Mouse (Mus musculus): Measurements from ENCODE around the gene Rps7. TPM values are rescaled to one million over a fixed set of nuclear protein-coding genes. Genes with fewer than 3 reads are reported as not detected.
A peak's percentile ranks its signal among the peaks of the same experiment; 100 is the strongest.

Rps7 gene
- total and polyA plus RNA-seq, 2 experiments, result 137 to 441 TPM

DNA sequence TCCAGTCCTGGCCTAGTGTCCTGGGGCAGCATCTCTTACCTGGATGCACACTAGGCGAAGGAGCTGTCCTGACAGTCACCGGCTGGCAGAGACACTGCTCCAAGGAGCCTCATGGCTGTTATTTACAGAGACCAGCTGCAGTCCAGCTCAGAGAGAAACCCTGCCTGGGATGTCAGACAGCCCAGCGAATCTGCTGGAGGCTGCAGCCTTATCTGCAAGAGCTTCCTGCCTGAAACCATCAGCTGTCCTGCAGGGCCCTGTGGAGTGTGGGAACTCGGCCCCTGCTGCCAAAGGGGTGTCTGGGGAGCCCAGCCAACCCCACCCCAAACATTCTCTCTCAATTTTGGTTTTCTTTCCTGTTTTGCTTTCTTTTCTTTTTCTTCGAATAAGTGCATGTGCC is 12.6 kb downstream of the Rps7 start, which contains the start of gene Colec11:
Colec11 (minus strand) TSS at position 183 of the 400 bp plus-strand sequence.
- Histone ChIP-seq H3K4me3 (ENCODE audit: insufficient read depth, low read depth, low read length) (peak within 1 kb of the TSS; percentile 54), H3K79me2 (ENCODE audit: control insufficient read depth, insufficient read depth, low read length) (no peaks in the 10 kb centered on the region), H3K4me1 (ENCODE audit: control insufficient read depth, insufficient read depth, low read length) (peaks cover 4% of the 10 kb centered on the region; the same call in 1 of the 2 replicates), H3K27ac (replicated peaks; ENCODE audit: insufficient read depth, low read depth, low read length) (peak within 1 kb of the TSS; percentile 31), H3K9ac (ENCODE audit: low read depth, low read length) (peak within 1 kb of the TSS; percentile 64), H3K27me3 (ENCODE audit: control insufficient read depth, insufficient read depth, low read length) (no peaks in the 10 kb centered on the region), H3K36me3 (ENCODE audit: control insufficient read depth, insufficient read depth, low read length) (no peaks in the 10 kb centered on the region)
- TF ChIP-seq POLR2A (IDR thresholded peaks at IDR 0.05; ENCODE audit: extremely low read depth, insufficient read depth, low read length) (0 out of 2 replicates have a peak, but pooled peaks have one; percentile 10), CTCF (IDR thresholded peaks at IDR 0.05; ENCODE audit: low read depth, low read length) (no peak)
- WGBS, result 79% methylated on average over 5 of the region's 5 CpGs
- no peak for DNase-seq (ENCODE audit: extremely low read depth, low read depth, low spot score)

GRCm38 (mm10) chr12:28622641-28623040 is 13.1 kb downstream of the Rps7 start:
- Histone ChIP-seq H3K4me3 (ENCODE audit: insufficient read depth, low read depth, low read length) (peak overlapping the region; percentile 42; the same call in 1 of the 2 replicates), H3K4me1 (ENCODE audit: control insufficient read depth, insufficient read depth, low read length) (peaks cover 4% of the 10 kb centered on the region; the same call in 1 of the 2 replicates), H3K36me3 (ENCODE audit: control insufficient read depth, insufficient read depth, low read length) (no peaks in the 10 kb centered on the region), H3K27me3 (ENCODE audit: control insufficient read depth, insufficient read depth, low read length) (no peaks in the 10 kb centered on the region), H3K27ac (replicated peaks; ENCODE audit: insufficient read depth, low read depth, low read length) (peak overlapping the region; percentile 31), H3K79me2 (ENCODE audit: control insufficient read depth, insufficient read depth, low read length) (no peaks in the 10 kb centered on the region), H3K9ac (ENCODE audit: low read depth, low read length) (peak overlapping the region; percentile 58)
- 82% methylated on average over 1 of the region's 1 CpGs for WGBS
- TF ChIP-seq POLR2A (IDR thresholded peaks at IDR 0.05; ENCODE audit: extremely low read depth, insufficient read depth, low read length) (no peak), CTCF (IDR thresholded peaks at IDR 0.05; ENCODE audit: low read depth, low read length) (no peak)
- DNase-seq (ENCODE audit: extremely low read depth, low read depth, low spot score), result no peak

GRCm38 (mm10) chr12:28622167-28622532 is 13.6 kb downstream of the Rps7 start:
- TF ChIP-seq CTCF (IDR thresholded peaks at IDR 0.05; ENCODE audit: low read depth, low read length) (no peak), POLR2A (IDR thresholded peaks at IDR 0.05; ENCODE audit: extremely low read depth, insufficient read depth, low read length) (no peak)

GRCm38 (mm10) chr12:28621451-28622166 is 14.1 kb downstream of the Rps7 start:
- Histone ChIP-seq H3K4me1 (ENCODE audit: control insufficient read depth, insufficient read depth, low read length) (peaks cover 4% of the 10 kb centered on the region; the same call in 1 of the 2 replicates), H3K36me3 (ENCODE audit: control insufficient read depth, insufficient read depth, low read length) (no peaks in the 10 kb centered on the region), H3K79me2 (ENCODE audit: control insufficient read depth, insufficient read depth, low read length) (no peaks in the 10 kb centered on the region), H3K9ac (ENCODE audit: low read depth, low read length) (no peak overlapping the region), H3K27me3 (ENCODE audit: control insufficient read depth, insufficient read depth, low read length) (no peaks in the 10 kb centered on the region), H3K4me3 (ENCODE audit: insufficient read depth, low read depth, low read length) (peak overlapping the region; percentile 42), H3K27ac (replicated peaks; ENCODE audit: insufficient read depth, low read depth, low read length) (peak overlapping the region; percentile 16; the same call in 1 of the 2 replicates)
- WGBS, result 10% methylated on average over 7 of the region's 7 CpGs
- no peak for TF ChIP-seq CTCF (IDR thresholded peaks at IDR 0.05; ENCODE audit: low read depth, low read length)
- no peak for DNase-seq (ENCODE audit: extremely low read depth, low read depth, low spot score)

More at GRCm38 (mm10) chr12:28622167-28622532, 13.6 kb downstream of the Rps7 start:
- Histone ChIP-seq H3K27me3 (ENCODE audit: control insufficient read depth, insufficient read depth, low read length) (no peaks in the 10 kb centered on the region), H3K4me3 (ENCODE audit: insufficient read depth, low read depth, low read length) (peak overlapping the region; percentile 42; the same call in 1 of the 2 replicates), H3K36me3 (ENCODE audit: control insufficient read depth, insufficient read depth, low read length) (no peaks in the 10 kb centered on the region), H3K9ac (ENCODE audit: low read depth, low read length) (no peak overlapping the region; the same call in 1 of the 2 replicates), H3K79me2 (ENCODE audit: control insufficient read depth, insufficient read depth, low read length) (no peaks in the 10 kb centered on the region), H3K27ac (replicated peaks; ENCODE audit: insufficient read depth, low read depth, low read length) (peak overlapping the region; percentile 31), H3K4me1 (ENCODE audit: control insufficient read depth, insufficient read depth, low read length) (peaks cover 4% of the 10 kb centered on the region; the same call in 1 of the 2 replicates)
- no peak for DNase-seq (ENCODE audit: extremely low read depth, low read depth, low spot score)
- WGBS, result 65% methylated on average over 5 of the region's 5 CpGs

GRCm38 (mm10) chr12:28617297-28617696 is 18.5 kb downstream of the Rps7 start:
- Histone ChIP-seq H3K27ac (replicated peaks; ENCODE audit: insufficient read depth, low read depth, low read length) (no peak overlapping the region), H3K27me3 (ENCODE audit: control insufficient read depth, insufficient read depth, low read length) (no peaks in the 10 kb centered on the region), H3K79me2 (ENCODE audit: control insufficient read depth, insufficient read depth, low read length) (no peaks in the 10 kb centered on the region), H3K4me3 (ENCODE audit: insufficient read depth, low read depth, low read length) (no peak overlapping the region), H3K4me1 (ENCODE audit: control insufficient read depth, insufficient read depth, low read length) (no peaks in the 10 kb centered on the region), H3K36me3 (ENCODE audit: control insufficient read depth, insufficient read depth, low read length) (no peaks in the 10 kb centered on the region), H3K9ac (ENCODE audit: low read depth, low read length) (no peak overlapping the region)
- WGBS, result 76% methylated on average over 4 of the region's 4 CpGs
- no peak for DNase-seq (ENCODE audit: extremely low read depth, low read depth, low spot score)
- TF ChIP-seq POLR2A (IDR thresholded peaks at IDR 0.05; ENCODE audit: extremely low read depth, insufficient read depth, low read length), result no peak
- no peak for TF ChIP-seq CTCF (IDR thresholded peaks at IDR 0.05; ENCODE audit: low read depth, low read length)

DNA sequence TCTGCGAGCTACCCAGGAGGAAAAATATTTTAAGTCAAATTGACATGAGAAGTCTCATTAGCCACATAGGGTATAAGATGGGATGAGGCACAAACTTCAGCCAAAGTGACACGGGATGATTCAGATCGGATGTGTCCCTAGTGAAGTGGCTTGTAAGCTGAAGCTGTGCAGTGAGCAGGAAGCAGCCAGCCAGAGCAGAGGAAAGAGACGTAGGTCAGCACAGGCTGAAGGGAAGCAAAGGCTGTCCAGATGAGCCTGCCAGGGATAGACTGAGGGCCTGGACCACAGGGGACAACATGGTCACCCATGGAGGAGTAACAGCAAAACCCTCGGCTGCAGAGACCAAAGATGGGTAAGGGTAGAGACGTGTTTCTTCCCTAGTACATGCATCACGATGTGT is 21.4 kb downstream of the Rps7 start:
- Histone ChIP-seq H3K36me3 (ENCODE audit: control insufficient read depth, insufficient read depth, low read length) (no peaks in the 10 kb centered on the region), H3K27me3 (ENCODE audit: control insufficient read depth, insufficient read depth, low read length) (no peaks in the 10 kb centered on the region), H3K9ac (ENCODE audit: low read depth, low read length) (no peak overlapping the region), H3K79me2 (ENCODE audit: control insufficient read depth, insufficient read depth, low read length) (no peaks in the 10 kb centered on the region), H3K4me1 (ENCODE audit: control insufficient read depth, insufficient read depth, low read length) (no peaks in the 10 kb centered on the region), H3K4me3 (ENCODE audit: insufficient read depth, low read depth, low read length) (no peak overlapping the region), H3K27ac (replicated peaks; ENCODE audit: insufficient read depth, low read depth, low read length) (no peak overlapping the region)
- DNase-seq (ENCODE audit: extremely low read depth, low read depth, low spot score), result no peak
- 84% methylated on average over 7 of the region's 7 CpGs for WGBS
- TF ChIP-seq POLR2A (IDR thresholded peaks at IDR 0.05; ENCODE audit: extremely low read depth, insufficient read depth, low read length), result no peak
- no peak for TF ChIP-seq CTCF (IDR thresholded peaks at IDR 0.05; ENCODE audit: low read depth, low read length)

Measured in liver, adult 2 months (tissue).